Mouse (Mus musculus) lung, adult 2 months (tissue): ENCODE results near the gene Kcna3. TPM values are rescaled to one million over a fixed set of nuclear protein-coding genes. Genes with fewer than 3 reads are reported as not detected.

Experiments
- DNase-seq: peaks from one replicate; pipeline ENCODE4 v3.0.0; 2022
- H3K4me1 ChIP-seq: fragments of 200-500 bp; 2 replicates; pipeline ENCODE4 v1.6.1; 2011; ENCODE audit warnings: low read length; ENCODE audit not compliant: control insufficient read depth, insufficient read depth
- H3K4me3 ChIP-seq: fragments of 200-500 bp; replicated peaks from 2 replicates; pipeline ENCODE3; 2011; ENCODE audit warnings: low read depth, mild to moderate bottlenecking, control low read depth, low read length; ENCODE audit errors: extremely low read depth
- CTCF ChIP-seq: fragments of 200-500 bp; IDR thresholded peaks from 2 replicates; pipeline ENCODE4 v1.5.1; 2011; ENCODE audit warnings: mild to moderate bottlenecking, low read length, control low read depth; ENCODE audit not compliant: insufficient read depth
- POLR2A ChIP-seq: fragments of 200-500 bp; IDR thresholded peaks from 2 replicates; pipeline ENCODE4 v1.6.1; 2011; ENCODE audit warnings: low read depth, mild to moderate bottlenecking, control low read depth, low read length, borderline replicate concordance; ENCODE audit errors: extremely low read depth
- WGBS: fragments of 180-500 bp; shearing (Covaris S2); methylation state at CpG from one replicate; pipeline ENCODE4 v1.1.7; 2018; 5-methylcytosine and 5-hydroxymethylcytosine counted together
- polyA plus RNA-seq: library from polyadenylated mRNA; depleted of rRNA; stranded (reverse); fragments of >200 nt; gene quantifications from 2 replicates; pipeline ENCODE4 v1.2.3, GENCODE M21; 2012

Kcna3 gene
- polyA plus RNA-seq, 1 experiment = 16.6 TPM

DNA sequence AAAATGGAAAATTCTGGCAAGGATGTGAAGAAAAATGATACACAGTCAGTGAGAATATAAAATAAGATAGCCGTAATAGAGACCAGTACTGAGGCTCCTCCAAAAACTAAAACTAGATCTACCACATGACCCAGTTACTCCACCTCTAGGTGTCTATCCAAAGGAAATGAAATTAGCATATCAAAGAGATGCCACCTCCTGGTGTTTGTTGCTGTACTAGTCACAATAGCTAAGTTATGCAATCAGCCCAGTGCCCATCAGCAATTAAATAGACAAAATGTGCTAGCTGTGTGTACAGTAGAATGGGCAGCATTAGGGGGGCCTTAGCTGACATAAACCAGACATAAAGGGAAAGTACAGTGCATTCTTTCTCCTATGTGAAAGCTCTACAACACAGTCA is 25.5 kb downstream of the Kcna3 start:
- TF ChIP-seq POLR2A (no peak), CTCF (no peak)
- Histone ChIP-seq H3K4me1 (no peaks in the 10 kb centered on the region), H3K4me3 (no peak overlapping the region)
- no peak for DNase-seq
- WGBS = 69% methylated on average over 1 of the region's 1 CpGs

DNA sequence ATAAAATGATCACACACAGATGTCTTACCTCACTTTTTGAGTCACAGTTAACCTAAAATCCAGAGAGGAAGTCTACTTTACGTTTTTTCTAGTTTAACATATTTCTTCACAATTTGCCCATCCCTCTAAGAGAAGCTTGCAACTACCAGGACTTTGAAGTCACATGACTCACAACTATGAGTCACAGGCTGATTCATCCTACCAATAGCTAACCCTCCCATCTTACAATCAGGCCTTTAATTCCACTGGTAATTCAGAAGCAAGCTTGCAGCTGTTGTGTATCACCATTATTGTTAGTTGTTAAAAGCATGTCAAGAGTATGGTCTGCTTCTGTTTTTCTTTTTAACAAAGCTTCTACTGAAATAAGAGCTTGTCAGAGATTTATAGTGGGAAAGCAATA is 26.8 kb downstream of the Kcna3 start:
- no peak overlapping the region for H3K4me3 ChIP-seq
- DNase-seq = no peak
- no peaks in the 10 kb centered on the region for H3K4me1 ChIP-seq
- TF ChIP-seq CTCF (no peak), POLR2A (no peak)
- 33% methylated on average over 1 of the region's 1 CpGs for WGBS

DNA sequence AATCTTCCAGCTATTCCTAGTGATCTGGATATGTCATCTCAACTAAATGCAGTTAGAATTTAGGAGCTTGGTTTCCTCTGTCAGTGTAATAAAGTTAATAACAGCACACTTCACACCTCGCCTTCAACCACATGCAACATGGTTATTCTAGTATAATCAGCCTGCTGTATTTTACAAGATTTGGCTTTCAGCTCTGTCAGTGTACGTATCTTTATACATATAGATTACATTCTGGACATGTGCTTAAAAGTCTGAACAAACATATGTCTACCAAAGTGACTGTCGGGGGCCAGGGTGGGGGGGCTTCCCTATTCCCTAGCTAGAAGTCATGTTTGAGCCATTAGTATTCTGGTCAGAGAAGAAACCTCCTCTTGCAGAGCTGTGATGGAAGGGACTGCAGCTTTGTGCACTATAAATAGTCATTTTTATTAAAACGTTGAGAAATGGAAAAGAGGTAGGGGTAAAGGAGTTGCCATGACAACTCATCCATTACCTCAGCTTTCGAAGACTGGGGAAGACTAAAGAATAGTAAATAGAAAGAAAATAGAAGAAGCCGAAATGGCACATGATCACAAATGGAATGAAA is 29.6 kb downstream of the Kcna3 start:
- no peak for DNase-seq
- no peak overlapping the region for H3K4me3 ChIP-seq
- no peak for TF ChIP-seq POLR2A
- TF ChIP-seq CTCF = no peak
- H3K4me1 ChIP-seq = no peaks in the 10 kb centered on the region
- 67% methylated on average over 6 of the region's 6 CpGs for WGBS

DNA sequence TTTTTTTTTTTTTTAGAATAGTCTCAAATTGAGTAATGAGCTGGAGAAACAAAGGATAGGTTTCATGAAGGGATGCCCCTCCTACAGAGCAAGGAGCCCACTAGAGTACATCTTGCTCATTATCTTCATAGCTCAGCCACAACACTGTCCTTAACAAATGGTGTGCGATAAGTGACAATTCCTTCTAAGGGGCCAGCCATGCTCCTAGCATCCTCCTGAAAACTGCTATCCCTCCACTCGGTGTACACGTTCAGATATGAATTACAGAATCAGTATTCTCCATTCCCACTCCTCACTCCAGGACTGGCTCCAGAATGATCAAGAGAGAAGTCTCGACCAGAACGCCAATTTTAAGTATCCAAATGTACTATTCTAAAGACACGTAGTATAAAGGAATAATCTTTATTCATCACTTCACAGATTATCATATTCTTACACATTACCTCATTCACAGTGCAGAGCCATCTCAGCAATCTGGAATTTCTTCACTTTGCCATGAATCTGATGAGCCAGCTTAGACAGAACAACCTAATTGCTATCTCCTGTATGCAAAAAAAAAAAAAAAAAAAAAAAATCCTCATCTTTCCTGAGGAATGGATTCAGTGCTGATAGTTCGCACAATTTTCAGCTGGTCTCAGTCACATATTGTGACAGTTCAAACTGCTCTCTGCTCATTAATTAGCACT is 30.3 kb downstream of the Kcna3 start:
- no peaks in the 10 kb centered on the region for H3K4me1 ChIP-seq
- WGBS = 81% methylated on average over 7 of the region's 7 CpGs
- TF ChIP-seq POLR2A (no peak), CTCF (no peak)
- no peak overlapping the region for H3K4me3 ChIP-seq
- DNase-seq = no peak

DNA sequence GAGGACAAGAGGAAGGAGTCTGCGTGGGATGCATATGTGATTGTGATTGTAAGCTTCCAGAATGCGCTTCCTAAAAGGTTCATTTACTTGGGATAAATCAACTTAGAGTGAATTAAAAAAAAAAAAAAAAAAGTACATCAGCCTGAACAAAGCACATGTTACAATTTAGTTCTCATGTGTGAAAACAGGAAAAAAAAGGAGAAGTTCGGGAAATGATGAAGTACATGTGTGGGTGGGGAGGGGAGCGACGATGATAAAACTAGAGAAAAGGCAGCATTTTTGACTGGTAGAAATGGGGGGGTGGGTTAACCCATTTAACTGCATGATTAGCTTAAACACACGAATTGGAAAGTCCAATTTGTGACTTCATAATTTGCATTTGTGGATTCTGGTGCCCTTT is 31.3 kb downstream of the Kcna3 start:
- 69% methylated on average over 6 of the region's 6 CpGs for WGBS
- DNase-seq = no peak
- no peaks in the 10 kb centered on the region for H3K4me1 ChIP-seq
- no peak overlapping the region for H3K4me3 ChIP-seq
- no peak for TF ChIP-seq CTCF
- TF ChIP-seq POLR2A = no peak

DNA sequence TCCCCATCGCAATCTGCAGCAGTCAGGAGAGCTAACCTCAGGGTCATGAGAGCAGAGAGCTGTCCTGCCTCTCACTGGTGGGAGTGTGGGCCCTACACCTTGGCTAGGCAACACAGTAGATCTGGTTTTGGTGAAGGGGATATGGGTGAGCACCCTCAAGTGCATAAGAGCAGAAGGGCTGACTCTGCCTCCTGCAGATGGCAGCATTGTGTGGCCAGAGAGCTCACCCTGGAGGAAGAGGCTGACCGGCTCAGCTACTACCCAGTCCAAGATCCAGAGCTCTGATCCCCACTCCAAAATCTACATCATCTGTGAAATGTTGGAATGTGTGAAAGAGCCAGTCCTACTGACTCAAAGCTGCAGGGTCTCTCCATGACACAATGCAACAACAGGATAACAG is 37.9 kb downstream of the Kcna3 start:
- no peak for DNase-seq
- Histone ChIP-seq H3K4me3 (no peak overlapping the region), H3K4me1 (peaks cover 3% of the 10 kb centered on the region; the same call in 1 of the 2 replicates)
- no peak for TF ChIP-seq POLR2A
- peak; percentile 36; the same call in 1 of the 2 replicates for TF ChIP-seq CTCF
- 60% methylated on average over 2 of the region's 2 CpGs for WGBS

DNA sequence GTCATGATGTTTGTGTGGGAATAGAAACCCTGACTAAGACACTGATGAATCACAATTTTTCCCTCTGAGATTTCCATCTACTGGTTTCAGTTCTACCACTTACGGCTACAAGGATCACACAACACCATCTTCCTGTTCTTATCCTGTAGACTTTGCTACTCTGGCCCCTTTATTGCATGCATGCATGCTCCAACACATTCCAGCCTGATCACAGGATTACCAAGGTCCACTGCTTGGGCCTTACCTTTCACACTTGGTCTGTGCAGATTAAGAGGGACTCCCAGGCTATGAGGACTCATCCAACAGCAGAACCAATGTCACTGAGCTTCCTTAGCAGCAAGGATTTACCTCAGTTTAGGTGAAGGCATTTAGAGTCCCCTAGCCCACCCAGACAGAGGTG is 39.7 kb downstream of the Kcna3 start:
- 80% methylated on average over 1 of the region's 1 CpGs for WGBS
- no peak for DNase-seq

DNA sequence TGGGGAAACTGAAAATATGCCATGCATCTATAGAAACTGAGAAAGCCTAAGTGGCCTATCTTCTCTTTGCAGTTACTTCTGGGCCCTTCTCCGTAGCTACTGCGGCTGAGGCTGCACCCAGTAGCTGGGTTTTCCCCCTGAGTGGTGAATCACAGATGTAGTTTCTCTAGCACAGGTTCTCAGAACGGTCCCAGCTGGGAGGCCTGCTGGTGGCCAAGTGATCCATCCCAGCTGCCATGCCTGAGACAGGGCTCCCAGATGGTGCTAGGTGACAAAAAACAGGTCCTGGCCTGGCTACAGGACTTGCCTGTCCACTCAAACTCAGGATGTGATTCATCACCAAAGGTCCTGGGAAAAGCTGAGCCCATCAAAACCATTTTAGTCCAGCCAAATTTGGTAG is 40.7 kb downstream of the Kcna3 start:
- Histone ChIP-seq H3K4me3 (no peak overlapping the region), H3K4me1 (peaks cover 3% of the 10 kb centered on the region; the same call in 1 of the 2 replicates)
- DNase-seq = peak; percentile 33
- no peak for TF ChIP-seq CTCF
- no peak for TF ChIP-seq POLR2A
- 40% methylated on average over 3 of the region's 3 CpGs for WGBS

More for the DNA sequence above, 39.7 kb downstream of the Kcna3 start:
- no peak overlapping the region for H3K4me3 ChIP-seq
- TF ChIP-seq CTCF (no peak), POLR2A (no peak)
- peaks cover 3% of the 10 kb centered on the region; the same call in 1 of the 2 replicates for H3K4me1 ChIP-seq

DNA sequence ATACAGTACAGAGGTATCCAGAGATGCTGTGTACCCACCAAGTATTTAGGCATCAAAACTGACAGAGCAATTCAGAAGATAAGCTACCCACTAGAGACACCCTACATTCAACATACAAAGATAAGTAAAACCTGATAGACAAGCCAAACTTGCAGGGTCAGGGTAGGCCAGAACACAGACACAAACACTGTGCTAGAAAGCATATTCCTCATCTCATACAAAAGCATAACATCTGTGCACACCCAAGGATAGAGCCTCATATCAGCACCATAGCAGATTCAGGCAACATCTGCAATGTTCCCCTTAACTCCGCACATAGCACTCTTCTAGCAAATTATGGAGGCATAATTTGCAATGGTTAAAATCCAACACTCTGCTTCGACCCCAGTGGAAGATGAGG is 41.1 kb downstream of the Kcna3 start:
- TF ChIP-seq POLR2A (no peak), CTCF (no peak)
- no peak for DNase-seq
- WGBS = 79% methylated on average over 2 of the region's 2 CpGs
- peaks cover 3% of the 10 kb centered on the region; the same call in 1 of the 2 replicates for H3K4me1 ChIP-seq
- H3K4me3 ChIP-seq = no peak overlapping the region

DNA sequence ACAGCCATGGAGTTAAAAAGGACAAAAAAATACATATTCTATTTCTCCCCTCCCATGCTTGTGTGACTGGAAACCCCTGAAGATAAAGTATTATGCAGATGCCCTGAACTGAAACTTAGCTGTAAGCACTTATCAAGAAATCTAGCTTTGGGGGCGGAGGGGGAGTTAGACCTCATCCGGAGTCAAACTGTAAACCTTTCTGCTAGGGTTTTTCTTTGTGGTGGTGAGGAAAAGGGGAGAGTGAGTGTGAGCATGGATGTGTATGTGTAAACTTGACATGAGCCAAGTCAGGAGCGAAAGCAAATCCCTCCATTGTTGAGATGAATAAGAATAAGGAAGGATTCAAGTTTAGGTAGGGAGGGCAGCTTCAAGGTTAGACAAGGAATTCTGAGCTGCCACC is 44.8 kb downstream of the Kcna3 start:
- H3K4me3 ChIP-seq = no peak overlapping the region
- H3K4me1 ChIP-seq = peaks cover 1% of the 10 kb centered on the region; the same call in 1 of the 2 replicates
- no peak for DNase-seq
- 72% methylated on average over 3 of the region's 3 CpGs for WGBS
- TF ChIP-seq POLR2A (no peak), CTCF (no peak)

DNA sequence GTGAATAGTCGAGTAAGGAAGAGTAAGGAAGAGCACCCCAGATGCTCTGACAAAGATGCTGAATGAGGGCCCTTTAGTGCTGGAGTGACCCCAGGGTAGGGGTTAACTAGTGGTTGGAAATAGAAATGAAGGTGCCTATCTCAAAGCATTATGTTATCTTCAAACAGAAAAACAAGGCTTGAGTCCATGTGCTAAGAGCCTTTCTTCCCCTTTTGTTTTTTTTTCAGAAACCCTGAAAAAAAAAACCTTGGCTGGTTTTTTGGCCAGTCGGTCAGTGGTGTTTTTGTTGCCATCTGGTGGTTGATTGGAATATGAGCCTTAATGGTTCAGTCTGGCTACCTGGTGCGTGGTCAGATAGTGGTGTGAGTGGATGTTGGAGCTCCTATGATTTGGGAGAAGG is 45.3 kb downstream of the Kcna3 start:
- TF ChIP-seq CTCF = no peak
- TF ChIP-seq POLR2A = no peak
- DNase-seq = no peak
- Histone ChIP-seq H3K4me3 (no peak overlapping the region), H3K4me1 (no peaks in the 10 kb centered on the region; the same call in 1 of the 2 replicates)
- WGBS = 31% methylated on average over 3 of the region's 3 CpGs
